Mouse (Mus musculus): ENCODE data around the gene R3hdm4.

R3hdm4 gene

GRCm38 (mm10) chr10:79909092-79909922, 11.7 kb downstream of the R3hdm4 start:
- in situ Hi-C loops (cut with MboI; ENCODE audit: unreplicated experiment in 2 of 2): no loop called here

- in situ Hi-C loops (cut with MboI; ENCODE audit: unreplicated experiment in 2 of 2): no loop called here
Measured at GRCm38 (mm10) chr10:79908167-79909091, 12.6 kb downstream of the R3hdm4 start, which contains the start of gene Med16. Gene Med16, minus strand, starts transcription at chr10:79908923.

- in situ Hi-C loops (cut with MboI; ENCODE audit: unreplicated experiment in 2 of 2): no loop called here
Measured at GRCm38 (mm10) chr10:79907415-79907814, 13.6 kb downstream of the R3hdm4 start.

- in situ Hi-C loops (cut with MboI; ENCODE audit: unreplicated experiment in 2 of 2): no loop called here
Measured at GRCm38 (mm10) chr10:79906712-79907111, 14.3 kb downstream of the R3hdm4 start.

- in situ Hi-C loops (cut with MboI; ENCODE audit: unreplicated experiment in 2 of 2): no loop called here
Measured at GRCm38 (mm10) chr10:79900951-79901410, 20.0 kb downstream of the R3hdm4 start.

GRCm38 (mm10) chr10:79897316-79898245, 23.4 kb downstream of the R3hdm4 start:
- in situ Hi-C loops (cut with MboI; ENCODE audit: unreplicated experiment in 2 of 2): loop anchor here in 1 of 2 experiments (10.0 kb wide), 1 partner anchor 63 kb away; no protein-coding TSS in a partner anchor

GRCm38 (mm10) chr10:79896814-79897213, 24.2 kb downstream of the R3hdm4 start:
- in situ Hi-C loops (cut with MboI; ENCODE audit: unreplicated experiment in 2 of 2): loop anchor here in 1 of 2 experiments (10.0 kb wide), 1 partner anchor 62 kb away; no protein-coding TSS in a partner anchor

GRCm38 (mm10) chr10:79896306-79896705, 24.7 kb downstream of the R3hdm4 start:
- in situ Hi-C loops (cut with MboI; ENCODE audit: unreplicated experiment in 2 of 2): loop anchor here in 1 of 2 experiments (10.0 kb wide), 1 partner anchor 62 kb away; no protein-coding TSS in a partner anchor

- in situ Hi-C loops (cut with MboI; ENCODE audit: unreplicated experiment in 2 of 2): loop anchor here in 1 of 2 experiments (5.0 to 10.0 kb wide), 2 partner anchors 58 to 65 kb away; no protein-coding TSS in a partner anchor
Measured at GRCm38 (mm10) chr10:79892451-79893118, 28.4 kb downstream of the R3hdm4 start.

- in situ Hi-C loops (cut with MboI; ENCODE audit: unreplicated experiment in 2 of 2): loop anchor here in 1 of 2 experiments (5.0 to 10.0 kb wide), 2 partner anchors 56 to 67 kb away; no protein-coding TSS in a partner anchor
Measured at GRCm38 (mm10) chr10:79890670-79891069, 30.3 kb downstream of the R3hdm4 start, which contains the start of gene Cfd. Gene Cfd, plus strand, starts transcription at chr10:79890853.

- in situ Hi-C loops (cut with MboI; ENCODE audit: unreplicated experiment in 2 of 2): no loop called here
Measured at GRCm38 (mm10) chr10:79889386-79889785, 31.6 kb downstream of the R3hdm4 start.

- in situ Hi-C loops (cut with MboI; ENCODE audit: unreplicated experiment in 2 of 2): no loop called here
Measured at GRCm38 (mm10) chr10:79886611-79887010, 34.4 kb downstream of the R3hdm4 start.

- in situ Hi-C loops (cut with MboI; ENCODE audit: unreplicated experiment in 2 of 2): no loop called here
Measured at GRCm38 (mm10) chr10:79886054-79886453, 35.0 kb downstream of the R3hdm4 start, which contains the start of gene Elane. Gene Elane, plus strand, starts transcription at chr10:79886247.

- in situ Hi-C loops (cut with MboI; ENCODE audit: unreplicated experiment in 2 of 2): loop anchor here (5.0 kb wide), 3 partner anchors 37 to 82 kb away; partner anchors contain the start of gene R3hdm4 (in 2 of the 2)
Measured at GRCm38 (mm10) chr10:79884938-79885337, 36.1 kb downstream of the R3hdm4 start.

GRCm38 (mm10) chr10:79884446-79884845, 36.6 kb downstream of the R3hdm4 start:
- in situ Hi-C loops (cut with MboI; ENCODE audit: unreplicated experiment in 2 of 2): loop anchor here (5.0 kb wide), 3 partner anchors 38 to 83 kb away; partner anchors contain the start of gene R3hdm4 (in 2 of the 2)

- in situ Hi-C loops (cut with MboI; ENCODE audit: unreplicated experiment in 2 of 2): loop anchor here (5.0 kb wide), 3 partner anchors 39 to 84 kb away; partner anchors contain the start of gene R3hdm4 (in 2 of the 2)
Measured at GRCm38 (mm10) chr10:79883297-79884084, 37.5 kb downstream of the R3hdm4 start.

GRCm38 (mm10) chr10:79881981-79882380, 39.0 kb downstream of the R3hdm4 start:
- in situ Hi-C loops (cut with MboI; ENCODE audit: unreplicated experiment in 2 of 2): loop anchor here (5.0 kb wide), 3 partner anchors 40 to 85 kb away; partner anchors contain the start of gene R3hdm4 (in 2 of the 2)

Measured in v-Abl transformed pro-B cells (cell line).